Mouse (Mus musculus) liver, adult (tissue): ENCODE measurements around the gene Slc39a1.

Source experiments
- GATA4 ChIP-seq: IDR thresholded peaks from 2 replicates; pipeline ENCODE4 v1.6.1; 2014; ENCODE audit warnings: mild to moderate bottlenecking, low read length; ENCODE audit not compliant: insufficient replicate concordance

Gene Slc39a1

GRCm38 (mm10) chr3:90247960-90248745, at the start of gene Slc39a1:
Slc39a1 (plus strand) TSS chr3:90248172.
- TF ChIP-seq GATA4: no peak

- no peak for TF ChIP-seq GATA4
These were observed 45.1 kb upstream of the Slc39a1 start for GRCm38 (mm10) chr3:90202884-90203283.

GRCm38 (mm10) chr3:90203619-90204018, 44.4 kb upstream of the Slc39a1 start:
- TF ChIP-seq GATA4: no peak

- no peak for TF ChIP-seq GATA4
These were observed 43.4 kb upstream of the Slc39a1 start for GRCm38 (mm10) chr3:90204582-90204981.

- TF ChIP-seq GATA4: no peak
These were observed 39.3 kb upstream of the Slc39a1 start for GRCm38 (mm10) chr3:90208662-90209061.

- TF ChIP-seq GATA4: no peak
These were observed 37.9 kb upstream of the Slc39a1 start for GRCm38 (mm10) chr3:90209908-90210566.

- peak; percentile 67 for TF ChIP-seq GATA4
These were observed 36.2 kb upstream of the Slc39a1 start for GRCm38 (mm10) chr3:90211475-90212398.

GRCm38 (mm10) chr3:90212723-90213122, 35.2 kb upstream of the Slc39a1 start:
- TF ChIP-seq GATA4: no peak

- TF ChIP-seq GATA4: peak; percentile 73; the same call in 1 of the 2 replicates
These were observed 34.5 kb upstream of the Slc39a1 start, which contains the start of the genes Rps27 and Rab13 for GRCm38 (mm10) chr3:90213377-90213866. Rps27 (minus strand) TSS chr3:90213651. Rab13 (plus strand) TSS chr3:90213695.

GRCm38 (mm10) chr3:90213956-90214684, 33.9 kb upstream of the Slc39a1 start:
- no peak for TF ChIP-seq GATA4

- no peak for TF ChIP-seq GATA4
These were observed 32.1 kb upstream of the Slc39a1 start for GRCm38 (mm10) chr3:90215825-90216380.

- no peak for TF ChIP-seq GATA4
These were observed 27.9 kb upstream of the Slc39a1 start for GRCm38 (mm10) chr3:90220088-90220487.

GRCm38 (mm10) chr3:90220531-90220951, 27.4 kb upstream of the Slc39a1 start:
- TF ChIP-seq GATA4: no peak

- no peak for TF ChIP-seq GATA4
These were observed 26.8 kb upstream of the Slc39a1 start for GRCm38 (mm10) chr3:90221123-90221522.

- TF ChIP-seq GATA4: no peak
These were observed 25.5 kb upstream of the Slc39a1 start for GRCm38 (mm10) chr3:90222455-90222854.

GRCm38 (mm10) chr3:90222941-90223340, 25.0 kb upstream of the Slc39a1 start:
- TF ChIP-seq GATA4: no peak
